Mouse (Mus musculus): ENCODE data around the gene U2af2. TPM values are rescaled to one million over a fixed set of nuclear protein-coding genes. Genes with fewer than 3 reads are reported as not detected.

U2af2 gene
- 105 and 114 TPM in 2 replicates for polyA plus RNA-seq (2014; fragmentation: Nextera tagmentation; extraction: Ambion mirVana)

- H3K36me3 ChIP-seq (ENCODE audit: control insufficient read depth, insufficient read depth, low read length): peaks cover 8% of the 10 kb centered on the region; the same call in 1 of the 2 replicates
- H3K4me2 ChIP-seq (ENCODE audit: low read depth, low read length): peak within 1 kb of the TSS; percentile 58
- 0% methylated on average over 40 of the region's 65 CpGs for WGBS
- ATAC-seq (ENCODE audit: low read depth): peak; percentile 77
- no peaks in the 10 kb centered on the region for H3K9me3 ChIP-seq (ENCODE audit: control insufficient read depth, low read length)
- DNase-seq (ENCODE audit: low spot score): peak; percentile 95
- H3K27ac ChIP-seq (replicated peaks; ENCODE audit: low read depth, low read length): peak within 1 kb of the TSS; percentile 100
- H3K27me3 ChIP-seq (replicated peaks; ENCODE audit: control insufficient read depth, insufficient read depth, low read length): no peaks in the 10 kb centered on the region
- peak within 1 kb of the TSS; percentile 64 for H3K4me3 ChIP-seq (ENCODE audit: low read depth, low read length)
- H3K4me1 ChIP-seq (ENCODE audit: control insufficient read depth, insufficient read depth, low read length): peaks cover 17% of the 10 kb centered on the region
- H3K9ac ChIP-seq (ENCODE audit: low read depth, low read length): peak within 1 kb of the TSS; percentile 96
These were observed at the start of gene U2af2 for GRCm38 (mm10) chr7:5061774-5062359. U2af2 (plus strand) TSS chr7:5062143.

DNA sequence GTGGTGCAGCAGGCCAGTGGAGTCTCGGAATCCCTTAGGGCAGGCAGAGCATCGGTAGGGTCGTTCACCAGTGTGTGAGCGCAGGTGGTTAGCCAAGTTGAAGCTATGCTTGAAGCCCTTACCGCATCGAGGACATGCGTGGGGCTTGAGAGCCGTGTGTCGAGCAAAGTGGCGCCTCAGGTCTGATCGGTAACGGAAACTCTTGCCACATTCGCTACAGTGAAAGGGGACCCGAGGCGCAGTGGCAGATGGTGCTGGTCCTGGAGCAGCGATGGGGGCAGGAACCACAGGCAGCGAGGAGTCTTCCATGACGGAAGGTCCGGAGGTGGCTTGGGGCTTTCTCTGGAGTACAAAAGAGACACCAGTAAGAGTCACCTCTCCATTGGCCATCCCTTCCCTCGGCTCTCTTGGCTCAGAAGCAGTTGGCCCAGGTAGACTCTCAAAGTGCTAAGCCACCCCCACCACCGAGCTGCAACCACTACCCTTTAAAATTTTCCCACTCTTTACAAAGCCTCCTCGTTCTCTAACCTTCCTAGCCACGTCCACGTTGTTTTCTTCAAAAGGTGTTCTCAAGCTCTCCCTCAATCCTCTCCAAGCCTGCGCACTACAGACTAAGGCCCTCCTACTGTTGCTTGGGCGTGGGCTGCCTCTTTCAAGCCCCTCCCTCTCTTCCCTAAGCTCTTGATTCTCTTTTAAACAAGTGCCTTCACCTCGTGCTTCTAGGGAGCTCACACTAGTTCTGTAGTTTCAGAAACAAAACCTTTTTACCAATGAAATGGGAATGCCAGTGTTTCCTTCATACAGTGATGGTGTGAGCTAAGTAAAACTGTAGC, 49.0 kb upstream of the U2af2 start:
- Histone ChIP-seq H3K9me3 (ENCODE audit: control insufficient read depth, low read length) (no peaks in the 10 kb centered on the region), H3K27ac (replicated peaks; ENCODE audit: low read depth, low read length) (no peak overlapping the region), H3K36me3 (ENCODE audit: control insufficient read depth, insufficient read depth, low read length) (peaks cover 52% of the 10 kb centered on the region), H3K4me3 (ENCODE audit: low read depth, low read length) (peak overlapping the region; percentile 63; the same call in 1 of the 2 replicates), H3K4me2 (ENCODE audit: low read depth, low read length) (peak overlapping the region; percentile 61), H3K4me1 (ENCODE audit: control insufficient read depth, insufficient read depth, low read length) (peaks cover 3% of the 10 kb centered on the region; the same call in 1 of the 2 replicates), H3K27me3 (replicated peaks; ENCODE audit: control insufficient read depth, insufficient read depth, low read length) (no peaks in the 10 kb centered on the region), H3K9ac (ENCODE audit: low read depth, low read length) (no peak overlapping the region)
- WGBS: 89% methylated on average over 25 of the region's 27 CpGs
- no peak for ATAC-seq (ENCODE audit: low read depth)
- no peak for DNase-seq (ENCODE audit: low spot score)

- H3K27ac ChIP-seq (replicated peaks; ENCODE audit: low read depth, low read length): peak within 1 kb of the TSS; percentile 97
- H3K9me3 ChIP-seq (ENCODE audit: control insufficient read depth, low read length): no peaks in the 10 kb centered on the region
- under 1% methylated on average over 41 of the region's 42 CpGs for WGBS
- DNase-seq (ENCODE audit: low spot score) (peak; percentile 98), ATAC-seq (ENCODE audit: low read depth) (peak; percentile 88)
- peaks cover 3% of the 10 kb centered on the region; the same call in 1 of the 2 replicates for H3K4me1 ChIP-seq (ENCODE audit: control insufficient read depth, insufficient read depth, low read length)
- H3K27me3 ChIP-seq (replicated peaks; ENCODE audit: control insufficient read depth, insufficient read depth, low read length): no peaks in the 10 kb centered on the region
- H3K4me2 ChIP-seq (ENCODE audit: low read depth, low read length): peak within 1 kb of the TSS; percentile 78
- peak within 1 kb of the TSS; percentile 63 for H3K4me3 ChIP-seq (ENCODE audit: low read depth, low read length)
- H3K9ac ChIP-seq (ENCODE audit: low read depth, low read length): peak within 1 kb of the TSS; percentile 88
- H3K36me3 ChIP-seq (ENCODE audit: control insufficient read depth, insufficient read depth, low read length): peaks cover 41% of the 10 kb centered on the region
These were observed 47.5 kb upstream of the U2af2 start, which contains the start of the genes Zfp524 and Fiz1 for GRCm38 (mm10) chr7:5014251-5015117. Zfp524 (plus strand) TSS chr7:5014415. Fiz1 (minus strand) TSS chr7:5014697.

GRCm38 (mm10) chr7:5015118-5016001, 46.6 kb upstream of the U2af2 start, which contains the start of gene Gm44973:
Gm44973 (plus strand) TSS chr7:5015496.
- Histone ChIP-seq H3K4me2 (ENCODE audit: low read depth, low read length) (peak within 1 kb of the TSS; percentile 78), H3K27ac (replicated peaks; ENCODE audit: low read depth, low read length) (peak within 1 kb of the TSS; percentile 97), H3K36me3 (ENCODE audit: control insufficient read depth, insufficient read depth, low read length) (peaks cover 33% of the 10 kb centered on the region), H3K4me1 (ENCODE audit: control insufficient read depth, insufficient read depth, low read length) (peaks cover 3% of the 10 kb centered on the region; the same call in 1 of the 2 replicates), H3K27me3 (replicated peaks; ENCODE audit: control insufficient read depth, insufficient read depth, low read length) (no peaks in the 10 kb centered on the region), H3K9me3 (ENCODE audit: control insufficient read depth, low read length) (no peaks in the 10 kb centered on the region), H3K4me3 (ENCODE audit: low read depth, low read length) (peak within 1 kb of the TSS; percentile 63), H3K9ac (ENCODE audit: low read depth, low read length) (peak within 1 kb of the TSS; percentile 88)
- 1% methylated on average over 43 of the region's 76 CpGs for WGBS
- ATAC-seq (ENCODE audit: low read depth) (peak; percentile 65), DNase-seq (ENCODE audit: low spot score) (peak; percentile 97)

DNA sequence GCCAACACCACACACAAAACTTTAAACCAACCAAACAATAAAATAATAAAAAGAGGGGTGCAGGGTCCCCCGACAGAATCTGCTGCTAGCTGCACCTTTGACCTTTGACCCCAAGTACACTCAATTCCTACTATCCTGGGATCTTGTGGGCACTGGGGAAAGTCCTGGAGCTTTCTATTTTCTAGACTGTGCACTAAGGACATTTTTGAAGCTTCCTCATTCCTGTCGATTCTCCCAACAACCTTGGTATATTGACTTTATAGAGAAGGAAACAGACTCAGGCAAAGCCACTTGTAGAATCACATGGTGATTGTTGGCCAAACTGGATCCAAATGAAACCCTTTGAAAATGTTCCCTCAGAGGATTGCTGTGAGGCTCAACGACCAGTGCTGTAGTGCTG, 45.9 kb upstream of the U2af2 start:
- Histone ChIP-seq H3K4me3 (ENCODE audit: low read depth, low read length) (peak overlapping the region; percentile 63), H3K9ac (ENCODE audit: low read depth, low read length) (peak overlapping the region; percentile 75; the same call in 1 of the 2 replicates), H3K4me1 (ENCODE audit: control insufficient read depth, insufficient read depth, low read length) (peaks cover 6% of the 10 kb centered on the region), H3K27me3 (replicated peaks; ENCODE audit: control insufficient read depth, insufficient read depth, low read length) (no peaks in the 10 kb centered on the region), H3K4me2 (ENCODE audit: low read depth, low read length) (peak overlapping the region; percentile 78), H3K27ac (replicated peaks; ENCODE audit: low read depth, low read length) (peak overlapping the region; percentile 97), H3K9me3 (ENCODE audit: control insufficient read depth, low read length) (no peaks in the 10 kb centered on the region), H3K36me3 (ENCODE audit: control insufficient read depth, insufficient read depth, low read length) (peaks cover 26% of the 10 kb centered on the region)
- WGBS: 64% methylated on average over 3 of the region's 3 CpGs
- DNase-seq (ENCODE audit: low spot score) (no peak), ATAC-seq (ENCODE audit: low read depth) (no peak)

DNA sequence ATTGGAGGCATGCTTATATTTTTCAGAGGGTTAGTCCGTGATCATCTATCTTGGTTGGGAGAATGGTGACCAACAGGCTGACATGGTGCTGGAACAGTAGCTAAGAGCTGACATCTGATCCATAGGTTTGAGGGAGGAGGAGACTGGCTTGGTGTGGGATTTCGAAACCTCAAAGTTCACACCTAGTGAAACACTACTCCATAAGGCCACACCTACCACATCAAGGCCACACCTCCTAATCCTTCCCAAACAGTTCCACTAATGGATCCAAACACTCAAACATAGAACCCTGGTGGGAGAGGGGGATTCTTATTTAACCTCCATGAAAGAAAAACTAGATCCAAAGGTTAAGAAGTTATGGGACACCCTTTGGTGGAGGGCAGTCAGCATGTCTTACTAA, 45.0 kb upstream of the U2af2 start:
- Histone ChIP-seq H3K9me3 (ENCODE audit: control insufficient read depth, low read length) (no peaks in the 10 kb centered on the region), H3K27me3 (replicated peaks; ENCODE audit: control insufficient read depth, insufficient read depth, low read length) (no peaks in the 10 kb centered on the region), H3K4me2 (ENCODE audit: low read depth, low read length) (no peak overlapping the region), H3K9ac (ENCODE audit: low read depth, low read length) (no peak overlapping the region), H3K4me1 (ENCODE audit: control insufficient read depth, insufficient read depth, low read length) (peaks cover 12% of the 10 kb centered on the region), H3K36me3 (ENCODE audit: control insufficient read depth, insufficient read depth, low read length) (peaks cover 19% of the 10 kb centered on the region), H3K27ac (replicated peaks; ENCODE audit: low read depth, low read length) (no peak overlapping the region), H3K4me3 (ENCODE audit: low read depth, low read length) (no peak overlapping the region)
- no peak for ATAC-seq (ENCODE audit: low read depth)
- WGBS: 93% methylated on average over 2 of the region's 2 CpGs
- no peak for DNase-seq (ENCODE audit: low spot score)

DNA sequence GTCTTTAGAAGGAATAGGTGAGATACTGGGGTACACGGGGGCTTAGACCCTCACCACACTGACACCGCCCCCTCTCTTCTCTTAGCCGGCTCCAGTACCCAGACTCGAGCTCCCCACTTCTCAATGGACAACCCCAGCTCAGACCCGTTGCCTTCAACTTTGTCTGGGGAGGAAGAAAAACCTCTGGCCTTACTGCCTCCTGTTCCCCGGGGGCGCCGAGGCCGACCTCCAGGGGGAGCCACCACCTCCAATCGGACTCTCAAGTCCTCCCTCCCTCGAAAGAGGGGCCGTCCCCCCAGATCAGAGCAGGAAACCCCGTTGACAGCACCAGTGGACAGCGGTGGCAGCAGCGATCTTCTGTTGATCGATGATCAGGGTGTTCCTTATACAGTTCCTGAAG, 44.6 kb upstream of the U2af2 start:
- H3K4me1 ChIP-seq (ENCODE audit: control insufficient read depth, insufficient read depth, low read length): peaks cover 12% of the 10 kb centered on the region
- H3K27me3 ChIP-seq (replicated peaks; ENCODE audit: control insufficient read depth, insufficient read depth, low read length): no peaks in the 10 kb centered on the region
- H3K9ac ChIP-seq (ENCODE audit: low read depth, low read length): no peak overlapping the region
- WGBS: 90% methylated on average over 16 of the region's 16 CpGs
- ATAC-seq (ENCODE audit: low read depth) (no peak), DNase-seq (ENCODE audit: low spot score) (no peak)
- no peak overlapping the region for H3K27ac ChIP-seq (replicated peaks; ENCODE audit: low read depth, low read length)
- H3K36me3 ChIP-seq (ENCODE audit: control insufficient read depth, insufficient read depth, low read length): peaks cover 19% of the 10 kb centered on the region
- no peak overlapping the region for H3K4me2 ChIP-seq (ENCODE audit: low read depth, low read length)
- H3K9me3 ChIP-seq (ENCODE audit: control insufficient read depth, low read length): no peaks in the 10 kb centered on the region
- H3K4me3 ChIP-seq (ENCODE audit: low read depth, low read length): no peak overlapping the region
